Mouse (Mus musculus) C2C12 (cell line): ENCODE data around the gene Cdyl2.

Source experiments
- CTCF ChIP-seq: IDR thresholded peaks from one replicate; pipeline ENCODE4 v1.5.1; 2011; ENCODE audit not compliant: control insufficient read depth, insufficient read depth, insufficient read length
- MYOD1 ChIP-seq: IDR thresholded peaks from one replicate; pipeline ENCODE4 v1.6.1; 2011; ENCODE audit warnings: low read depth; ENCODE audit not compliant: control insufficient read depth, insufficient read length
- MYOG ChIP-seq: IDR thresholded peaks from one replicate; pipeline ENCODE4 v1.6.1; 2011; ENCODE audit not compliant: control insufficient read depth, insufficient read length; ENCODE audit errors: extremely low read depth
- USF1 ChIP-seq: IDR thresholded peaks from one replicate; pipeline ENCODE4 v1.6.1; 2011; ENCODE audit warnings: low read depth, mild to moderate bottlenecking, control low read depth, moderate library complexity

- no peak for TF ChIP-seq CTCF
- no peak for TF ChIP-seq MYOD1
- TF ChIP-seq USF1: no peak
- no peak for TF ChIP-seq MYOG
Measured at GRCm38 (mm10) chr8:116668977-116669376, 63.8 kb downstream of the Cdyl2 start.
